Comparison of ENCODE assay signal across 8 mouse cellular contexts in genomic region chr19:55127072-55127718, GRCm38 (mm10). TPM values are rescaled to one million over a fixed set of nuclear protein-coding genes. Genes with fewer than 3 reads are reported as not detected.
DNase-seq lines count a peak whose midpoint lies in the region; ATAC-seq and TF ChIP-seq lines count a peak whose summit lies in the region.

Gene Gpam (minus strand): TSS chr19:55127238.

- TF ChIP-seq CTCF in heart, postnatal 0 days (IDR thresholded peaks at IDR 0.05; ENCODE audit: low read depth) = no peak

- H3K36me3 ChIP-seq in embryonic facial prominence, embryonic 11.5 days (replicated peaks; ENCODE audit: control insufficient read depth, insufficient read depth, low read depth, low read length) = no peaks in the 10 kb centered on the region
- H3K36me3 ChIP-seq in heart, postnatal 0 days (replicated peaks; ENCODE audit: control insufficient read depth, insufficient read depth, low read length) = no peaks in the 10 kb centered on the region

- no peak for TF ChIP-seq EP300 in heart, postnatal 0 days (IDR thresholded peaks at IDR 0.05; ENCODE audit: low read depth)

- no peaks in the 10 kb centered on the region for H3K9me3 ChIP-seq in embryonic facial prominence, embryonic 11.5 days (replicated peaks; ENCODE audit: control insufficient read depth, low read length)
- no peaks in the 10 kb centered on the region for H3K9me3 ChIP-seq in heart, postnatal 0 days (replicated peaks; ENCODE audit: control insufficient read depth, low read length)

- no peak within 1 kb of the TSS for H3K4me2 ChIP-seq in embryonic facial prominence, embryonic 11.5 days (ENCODE audit: low read depth, low read length)
- H3K4me2 ChIP-seq in heart, postnatal 0 days (ENCODE audit: low read depth, low read length) = no peak within 1 kb of the TSS

- WGBS in embryonic facial prominence, embryonic 11.5 days = 68% methylated on average over 11 of the region's 11 CpGs
- 62% methylated on average over 11 of the region's 11 CpGs for whole genome bisulfite sequencing in heart, postnatal 0 days

- no peak within 1 kb of the TSS for H3K9ac ChIP-seq in embryonic facial prominence, embryonic 11.5 days (replicated peaks; ENCODE audit: low read length)
- no peak within 1 kb of the TSS for H3K9ac ChIP-seq in heart, postnatal 0 days (replicated peaks; ENCODE audit: low read depth, low read length)

- H3K27me3 ChIP-seq in embryonic facial prominence, embryonic 11.5 days (ENCODE audit: control insufficient read depth, insufficient read depth, low read length) = no peaks in the 10 kb centered on the region
- no peaks in the 10 kb centered on the region for H3K27me3 ChIP-seq in heart, postnatal 0 days (ENCODE audit: control insufficient read depth, insufficient read depth, low read length)

- H3K4me1 ChIP-seq in embryonic facial prominence, embryonic 11.5 days (ENCODE audit: control insufficient read depth, insufficient read depth, low read length) = no peaks in the 10 kb centered on the region
- H3K4me1 ChIP-seq in heart, postnatal 0 days (ENCODE audit: control insufficient read depth, insufficient read depth) = peaks cover 2% of the 10 kb centered on the region; the same call in 1 of the 2 replicates

- H3K27ac ChIP-seq in embryonic facial prominence, embryonic 11.5 days (replicated peaks; ENCODE audit: low read depth, low read length) = no peak within 1 kb of the TSS
- H3K27ac ChIP-seq in heart, postnatal 0 days (ENCODE audit: low read depth) = no peak within 1 kb of the TSS

- DNase-seq in adrenal gland, adult 8-10 months = no peak
- no peak for DNase-seq in embryonic facial prominence, embryonic 11.5 days (ENCODE audit: low spot score)
- no peak for DNase-seq in heart, postnatal 0 days (ENCODE audit: low spot score)
- no peak for DNase-seq in layer of hippocampus, postnatal 14 days (ENCODE audit: low spot score in 2 of 2)
- DNase-seq in lung, postnatal 10 days = peak; percentile 20
- no peak for DNase-seq in embryo, embryonic 10.5 days (ENCODE audit: low spot score)
- DNase-seq in spleen, adult 12 weeks (ENCODE audit: low spot score) = no peak
- DNase-seq in embryo, embryonic 11 days = no peak

- ATAC-seq in embryonic facial prominence, embryonic 11.5 days (replicated peaks; ENCODE audit: insufficient number of reproducible peaks, low FRiP score, low TSS enrichment, low read depth) = no peak
- ATAC-seq in heart, postnatal 0 days (ENCODE audit: insufficient read depth, low read depth) = no peak

- no peak within 1 kb of the TSS for H3K4me3 ChIP-seq in embryonic facial prominence, embryonic 11.5 days (ENCODE audit: low read depth, low read length)
- H3K4me3 ChIP-seq in heart, postnatal 0 days (ENCODE audit: low read depth, low read length) = no peak within 1 kb of the TSS

RNA-seq across cellular contexts. Expression of gene Gpam, which starts in this region (rescaled TPM):
- total RNA-seq in adrenal gland, adult 8-10 months (2022) = 100 to 1,000 TPM in 3 of 4 experiments, 10 to 100 TPM in 1; 77.4 to 450 (median 220) TPM
- polyA plus RNA-seq in embryonic facial prominence, embryonic 11.5 days (2014; fragmentation: Nextera tagmentation; extraction: Ambion mirVana) = 16.4 and 18.7 TPM in 2 replicates
- total RNA-seq in heart, postnatal 0 days (2014; rRNA removed; ENCODE audit: low replicate concordance) = 38.6 and 60.2 TPM in 2 replicates
- polyA plus RNA-seq in heart, postnatal 0 days (2015; fragmentation: Nextera tagmentation; extraction: Ambion mirVana) = 14.7 and 15.7 TPM in 2 replicates
- total RNA-seq in layer of hippocampus, postnatal 14 days (2021) = 10 to 100 TPM; 83.6 to 86.9 TPM
